Mouse (Mus musculus): Measurements from ENCODE around the gene Lilrb4a.

GRCm38 (mm10) chr10:51526633-51527032, 35.9 kb downstream of the Lilrb4a start:
- TF ChIP-seq EP300 (IDR thresholded peaks at IDR 0.05; ENCODE audit: insufficient read depth, low read depth, low read length) (no peak), CTCF (IDR thresholded peaks at IDR 0.05; ENCODE audit: low read depth, low read length) (no peak), POLR2A (IDR thresholded peaks at IDR 0.05; ENCODE audit: insufficient read depth, low read length) (no peak)

Data from ES-Bruce4 (cell line).